Mouse (Mus musculus) kidney, postnatal 14 days (tissue): ENCODE measurements around the gene Btbd35f1.
"Not testable (repeated sequence)": the region's sequence is repeated elsewhere in the genome, so short reads cannot be mapped to it uniquely, and the experiment has no call there.

Source experiments
- DNase-seq: peaks from one replicate; pipeline ENCODE4 v3.0.0; 2022; ENCODE audit warnings: mixed read lengths

The Btbd35f1 gene

DNA sequence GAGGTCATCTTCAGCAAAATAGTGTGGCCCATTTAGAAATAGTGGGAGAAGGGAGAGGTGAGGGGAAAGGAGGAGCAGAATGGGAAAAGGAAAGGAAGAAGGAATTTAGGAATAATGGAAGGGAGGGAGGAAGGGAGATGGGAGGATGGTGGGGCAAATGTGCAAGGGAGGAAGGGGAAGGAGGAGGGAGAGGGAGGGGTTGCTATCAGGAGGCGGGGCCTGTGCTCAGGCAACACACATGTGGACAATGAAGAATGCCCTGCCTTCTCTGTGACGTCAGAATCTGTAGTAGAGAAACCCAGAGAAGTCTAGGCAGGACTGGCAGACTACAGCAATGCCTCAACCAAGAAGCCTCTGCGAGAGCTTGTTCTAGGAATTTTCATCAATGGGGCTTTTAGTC is at the start of gene Btbd35f1:
TSS of gene Btbd35f1 (plus strand) at position 301 of the 400 bp plus-strand sequence.
- DNase-seq, result not testable (repeated sequence)

GRCm38 (mm10) chrX:32590878-32591542 is 31.2 kb downstream of the Btbd35f1 start:
- DNase-seq, result not testable (repeated sequence)

DNA sequence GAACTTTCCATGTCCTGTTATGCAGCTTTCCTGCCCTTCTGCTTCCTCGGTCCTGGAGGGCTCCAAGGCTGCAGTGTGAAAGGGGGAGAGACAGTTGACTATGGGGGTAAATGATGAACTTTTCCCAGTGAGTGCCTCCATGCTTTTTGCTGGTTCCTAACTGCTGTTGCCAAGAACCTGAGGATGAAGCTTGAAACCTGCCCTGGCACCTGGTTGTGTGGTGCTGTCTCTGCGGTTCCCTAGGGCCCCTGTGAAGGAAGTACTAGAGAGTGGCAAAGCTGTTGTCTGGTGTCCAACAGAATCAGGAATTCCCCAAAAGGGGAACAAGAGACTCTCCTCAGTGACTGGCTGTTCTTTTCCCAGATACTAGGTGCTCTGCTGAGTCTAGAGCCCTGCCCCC is 41.2 kb downstream of the Btbd35f1 start:
- not testable (repeated sequence) for DNase-seq

DNA sequence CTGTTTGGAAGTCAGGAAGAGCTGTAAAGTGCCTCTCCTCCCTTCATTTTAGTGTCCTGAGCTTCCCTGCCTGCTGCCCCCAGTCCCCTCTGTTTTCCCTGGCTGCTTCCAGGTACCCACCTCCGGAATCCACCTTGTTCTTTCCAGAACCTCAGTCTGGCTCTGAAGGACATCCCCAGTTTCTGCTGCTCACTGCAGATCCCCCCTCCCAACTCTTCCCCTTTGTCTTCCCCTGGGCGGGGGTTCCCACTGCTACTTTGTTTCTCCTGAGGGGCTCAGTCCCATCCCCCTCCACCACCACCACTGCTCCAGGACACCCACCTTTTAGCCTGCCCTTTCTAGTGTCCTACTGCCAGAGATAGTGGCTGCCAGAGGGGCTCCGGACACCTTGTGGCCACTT is 41.6 kb downstream of the Btbd35f1 start:
- not testable (repeated sequence) for DNase-seq
